Mouse (Mus musculus) kidney, embryonic 14.5 days (tissue): Measurements from ENCODE around the gene Fam110a. TPM values are rescaled to one million over a fixed set of nuclear protein-coding genes. Genes with fewer than 3 reads are reported as not detected.
"Not testable (repeated sequence)": the region's sequence is repeated elsewhere in the genome, so short reads cannot be mapped to it uniquely, and the experiment has no call there.

ENCODE experiments used
- ATAC-seq: fragments of 200-750 bp; cut with Nextera tagmentation; 2 replicates; pipeline ENCODE4 v1.8.0; 2017; ENCODE audit warnings: moderate number of reproducible peaks, mild to moderate bottlenecking, moderate TSS enrichment, moderate library complexity; ENCODE audit not compliant: low FRiP score, low TSS enrichment
- H3K27ac ChIP-seq: fragments of 300-500 bp; sonication (generic); 2 replicates; pipeline ENCODE4 v1.5.1; 2014; ENCODE audit warnings: low read depth, mild to moderate bottlenecking, low read length, moderate library complexity, mixed read lengths
- H3K27me3 ChIP-seq: fragments of 300-500 bp; sonication (generic); 2 replicates; pipeline ENCODE4 v1.6.1; 2014; ENCODE audit warnings: mild to moderate bottlenecking, low read length; ENCODE audit not compliant: control insufficient read depth, insufficient read depth
- H3K36me3 ChIP-seq: fragments of 300-500 bp; sonication (generic); 2 replicates; pipeline ENCODE4 v1.6.1; 2014; ENCODE audit warnings: low read length, mixed read lengths; ENCODE audit not compliant: control insufficient read depth, insufficient read depth
- H3K4me1 ChIP-seq: fragments of 300-500 bp; sonication (generic); 2 replicates; pipeline ENCODE4 v1.6.1; 2014; ENCODE audit warnings: low read length, mixed read lengths; ENCODE audit not compliant: control insufficient read depth, insufficient read depth
- H3K4me2 ChIP-seq: fragments of 300-500 bp; sonication (generic); replicated peaks from 2 replicates; pipeline ENCODE4 v1.6.1; 2014; ENCODE audit warnings: low read depth, mild to moderate bottlenecking, low read length
- H3K4me3 ChIP-seq: fragments of 300-500 bp; sonication (generic); 2 replicates; pipeline ENCODE4 v1.5.1; 2014; ENCODE audit warnings: mild to moderate bottlenecking, low read length
- H3K9ac ChIP-seq: fragments of 300-500 bp; sonication (generic); 2 replicates; pipeline ENCODE4 v1.6.1; 2014; ENCODE audit warnings: low read depth, mild to moderate bottlenecking, low read length, moderate library complexity
- H3K9me3 ChIP-seq: fragments of 300-500 bp; sonication (generic); 2 replicates; pipeline ENCODE4 v1.6.1; 2016; ENCODE audit warnings: low read length; ENCODE audit not compliant: control insufficient read depth
- WGBS: fragments of 180-500 bp; shearing (Covaris S2); extraction: QIAGEN DNeasy Blood & Tissue Kit; methylation state at CpG from one replicate; pipeline ENCODE4 v1.1.7; 2014; 5-methylcytosine and 5-hydroxymethylcytosine counted together
- polyA plus RNA-seq: library from polyadenylated mRNA; unstranded; fragments of >200 nt; fragmentation: Nextera tagmentation; extraction: Ambion mirVana; gene quantifications from 2 replicates; pipeline ENCODE4 v1.2.1, GENCODE M21; 2014

Gene Fam110a
- polyA plus RNA-seq, 1 experiment from 2014 or later = 29.9 TPM

GRCm38 (mm10) chr2:151999669-152000290, 19.8 kb upstream of the Fam110a start:
- Histone ChIP-seq H3K4me2 (peak overlapping the region; percentile 29), H3K4me1 (peaks cover 16% of the 10 kb centered on the region), H3K36me3 (no peaks in the 10 kb centered on the region), H3K27ac (no peak overlapping the region), H3K9me3 (no peaks in the 10 kb centered on the region), H3K4me3 (peak overlapping the region; percentile 12; the same call in 1 of the 2 replicates), H3K27me3 (peaks cover 36% of the 10 kb centered on the region), H3K9ac (no peak overlapping the region)
- WGBS = 8% methylated on average over 20 of the region's 20 CpGs
- peak; percentile 14; the same call in 1 of the 2 replicates for ATAC-seq

DNA sequence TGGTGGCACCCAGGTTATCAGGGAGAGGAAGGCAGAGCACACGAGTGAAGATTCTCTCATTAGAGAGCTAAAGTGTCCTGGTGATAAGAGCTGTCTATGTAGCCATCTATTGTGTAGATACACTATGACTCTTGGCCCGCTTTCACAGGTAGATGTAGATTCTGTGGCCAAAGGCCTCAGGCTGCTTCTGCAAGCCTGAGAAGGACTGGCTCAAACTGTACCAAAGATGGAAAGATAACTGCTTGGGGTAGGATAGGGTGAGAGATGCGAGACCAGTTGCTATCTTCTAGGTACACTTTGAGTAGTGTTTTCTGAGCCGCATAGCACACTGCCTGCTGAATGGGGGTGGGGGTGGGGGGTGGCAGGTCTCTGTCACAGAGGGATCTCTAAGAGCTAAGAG, 18.9 kb upstream of the Fam110a start:
- WGBS = 69% methylated on average over 4 of the region's 4 CpGs
- H3K4me1 ChIP-seq = peaks cover 21% of the 10 kb centered on the region

GRCm38 (mm10) chr2:151998505-151998899, 18.5 kb upstream of the Fam110a start:
- Histone ChIP-seq H3K27me3 (peaks cover 36% of the 10 kb centered on the region), H3K4me3 (no peak overlapping the region), H3K27ac (no peak overlapping the region), H3K36me3 (no peaks in the 10 kb centered on the region), H3K9ac (no peak overlapping the region), H3K4me2 (no peak overlapping the region), H3K4me1 (peaks cover 21% of the 10 kb centered on the region), H3K9me3 (no peaks in the 10 kb centered on the region)
- no peak for ATAC-seq
- WGBS = 67% methylated on average over 9 of the region's 9 CpGs

More for the DNA sequence above, 18.9 kb upstream of the Fam110a start:
- ATAC-seq = no peak
- H3K27ac ChIP-seq = no peak overlapping the region
- no peaks in the 10 kb centered on the region for H3K36me3 ChIP-seq
- H3K9ac ChIP-seq = no peak overlapping the region
- no peaks in the 10 kb centered on the region for H3K9me3 ChIP-seq
- H3K4me2 ChIP-seq = no peak overlapping the region
- H3K4me3 ChIP-seq = no peak overlapping the region
- H3K27me3 ChIP-seq = peaks cover 36% of the 10 kb centered on the region

DNA sequence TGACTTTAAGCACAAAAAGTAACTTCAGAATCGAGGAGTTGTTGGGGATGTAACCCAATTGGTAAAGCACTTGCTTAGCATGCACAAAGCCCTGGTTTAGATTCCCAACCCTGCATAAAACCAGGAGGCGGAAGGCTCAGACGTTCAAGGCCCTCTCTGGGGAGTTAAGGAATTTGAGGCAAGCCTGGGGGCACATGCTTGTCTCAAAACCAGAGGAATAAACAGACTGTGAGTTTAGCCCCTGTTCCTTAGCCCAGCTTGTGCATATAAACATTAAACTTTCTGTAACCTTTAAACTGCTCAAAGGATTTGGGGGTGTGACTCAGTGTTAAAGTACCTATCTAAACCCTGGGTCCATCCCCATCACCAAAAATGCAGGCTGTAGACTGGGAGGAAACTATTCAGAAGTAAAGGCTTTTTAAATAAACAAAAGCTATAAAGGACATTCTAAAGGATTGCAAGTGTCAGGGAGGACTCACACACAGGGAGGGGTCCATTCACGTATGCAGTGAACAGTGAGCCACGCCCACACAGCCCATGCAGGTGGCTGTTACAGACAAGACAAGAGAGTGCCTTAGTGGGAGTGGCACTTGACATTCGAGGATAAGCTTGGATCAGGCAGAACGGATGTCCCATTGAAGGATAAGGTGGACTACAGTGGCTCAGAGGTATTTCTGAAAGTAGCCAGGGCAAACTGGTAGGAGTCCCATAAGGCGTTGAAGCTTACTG, 17.9 kb upstream of the Fam110a start:
- ATAC-seq = no peak
- Histone ChIP-seq H3K4me1 (peaks cover 21% of the 10 kb centered on the region), H3K9ac (no peak overlapping the region), H3K27me3 (peaks cover 36% of the 10 kb centered on the region), H3K36me3 (no peaks in the 10 kb centered on the region), H3K4me3 (no peak overlapping the region), H3K27ac (no peak overlapping the region), H3K9me3 (no peaks in the 10 kb centered on the region), H3K4me2 (no peak overlapping the region)
- 45% methylated on average over 8 of the region's 8 CpGs for WGBS

DNA sequence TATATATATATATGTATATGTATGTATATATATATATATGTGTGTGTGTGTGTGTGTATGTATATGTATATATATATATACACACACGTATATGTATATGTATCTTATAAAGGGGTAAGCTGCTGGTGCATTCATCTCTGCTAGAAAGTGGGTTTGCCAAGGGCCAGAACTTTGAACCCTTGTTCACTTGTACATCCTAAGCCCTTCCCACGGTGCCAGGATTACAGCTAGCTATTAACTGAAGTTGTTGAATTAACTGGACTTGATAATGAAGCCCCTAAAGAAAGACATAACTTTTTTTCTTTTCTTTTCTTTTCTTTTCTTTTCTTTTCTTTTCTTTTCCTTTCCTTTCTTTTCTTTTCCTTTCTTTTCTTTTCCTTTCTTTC, 17.2 kb upstream of the Fam110a start:
- H3K36me3 ChIP-seq, ATAC-seq, H3K9me3 ChIP-seq, H3K27ac ChIP-seq, H3K4me3 ChIP-seq, H3K9ac ChIP-seq: not testable (repeated sequence)
- peaks cover 21% of the 10 kb centered on the region for H3K4me1 ChIP-seq
- H3K27me3 ChIP-seq = peaks cover 36% of the 10 kb centered on the region
- WGBS = 64% methylated on average over 2 of the region's 2 CpGs
- 0 out of 2 replicates have a peak overlapping the region, but pooled peaks have one; percentile 11 for H3K4me2 ChIP-seq

DNA sequence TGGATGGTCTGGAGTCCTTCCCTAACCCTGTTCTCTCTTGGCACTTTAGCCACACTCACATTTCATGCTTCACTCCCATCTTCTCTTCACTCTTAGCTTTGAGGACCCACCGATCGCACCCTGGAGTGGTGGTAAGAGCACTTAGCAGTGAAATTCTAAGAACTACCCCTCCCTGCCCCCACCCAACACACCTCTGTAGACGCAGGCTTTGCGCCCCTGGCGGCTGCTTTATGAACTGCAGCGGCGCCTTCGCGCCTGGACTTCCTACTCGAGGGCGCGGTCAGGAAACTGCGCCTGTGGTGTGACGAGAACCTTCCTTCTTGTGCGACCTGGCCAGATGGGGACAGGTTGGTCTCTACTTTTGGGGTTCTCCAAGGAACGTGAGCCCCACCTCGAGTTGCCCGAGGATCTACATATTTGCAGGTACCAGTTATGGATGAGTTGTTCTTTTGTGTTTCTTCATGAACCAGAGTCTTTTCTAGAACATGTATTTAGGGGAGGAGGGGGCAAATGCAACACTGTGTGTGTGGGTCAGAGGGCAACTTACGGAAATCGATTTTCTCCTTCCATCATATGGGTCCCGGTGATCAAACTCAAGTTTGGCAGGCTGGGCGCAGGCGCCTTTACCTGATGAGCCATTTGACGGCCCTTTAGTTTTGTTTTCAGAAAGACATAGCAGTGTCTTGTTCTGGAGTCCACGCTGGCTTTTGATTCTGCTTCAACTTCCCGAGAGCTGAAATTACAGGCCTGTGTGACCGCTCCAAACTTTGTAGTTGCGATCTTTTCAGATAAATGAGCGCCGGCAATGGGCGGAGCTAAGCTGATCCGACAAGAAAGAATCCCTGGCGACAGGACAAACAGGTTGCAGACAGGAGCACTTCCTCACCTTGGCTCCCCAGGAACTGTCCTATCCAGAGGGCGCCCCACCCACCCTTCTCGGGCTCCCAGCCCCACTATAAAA, 16.5 kb upstream of the Fam110a start, which contains the start of gene Slc52a3:
Slc52a3 (plus strand) TSS at position 283 of the 961 bp plus-strand sequence.
- H3K4me1 ChIP-seq = peaks cover 21% of the 10 kb centered on the region
- H3K4me2 ChIP-seq = peak within 1 kb of the TSS; percentile 11; the same call in 1 of the 2 replicates
- H3K9me3 ChIP-seq = no peaks in the 10 kb centered on the region
- no peak within 1 kb of the TSS for H3K27ac ChIP-seq
- no peaks in the 10 kb centered on the region for H3K36me3 ChIP-seq
- ATAC-seq = no peak; the same call in 1 of the 2 replicates
- peaks cover 36% of the 10 kb centered on the region for H3K27me3 ChIP-seq
- WGBS = 7% methylated on average over 35 of the region's 35 CpGs
- peak within 1 kb of the TSS; percentile 8; the same call in 1 of the 2 replicates for H3K4me3 ChIP-seq
- H3K9ac ChIP-seq = no peak within 1 kb of the TSS

- no peaks in the 10 kb centered on the region for H3K9me3 ChIP-seq
- peak overlapping the region; percentile 10; the same call in 1 of the 2 replicates for H3K4me3 ChIP-seq
- no peak overlapping the region for H3K27ac ChIP-seq
- peak; percentile 32; the same call in 1 of the 2 replicates for ATAC-seq
- H3K4me1 ChIP-seq = peaks cover 15% of the 10 kb centered on the region; the same call in 1 of the 2 replicates
- no peak overlapping the region for H3K9ac ChIP-seq
- WGBS = 7% methylated on average over 22 of the region's 22 CpGs
- peaks cover 27% of the 10 kb centered on the region for H3K27me3 ChIP-seq
- peak overlapping the region; percentile 31 for H3K4me2 ChIP-seq
- no peaks in the 10 kb centered on the region for H3K36me3 ChIP-seq
Observed at GRCm38 (mm10) chr2:151994350-151995122, 14.5 kb upstream of the Fam110a start.

GRCm38 (mm10) chr2:151991446-151991845, 11.4 kb upstream of the Fam110a start:
- ATAC-seq = no peak
- Histone ChIP-seq H3K9me3 (no peaks in the 10 kb centered on the region), H3K36me3 (no peaks in the 10 kb centered on the region), H3K27ac (no peak overlapping the region), H3K4me1 (0 out of 2 replicates have a peak, but pooled peaks cover 8% of the 10 kb centered on the region), H3K4me2 (no peak overlapping the region), H3K4me3 (no peak overlapping the region), H3K9ac (no peak overlapping the region), H3K27me3 (peaks cover 16% of the 10 kb centered on the region)
- 21% methylated on average over 5 of the region's 5 CpGs for WGBS
